Mouse (Mus musculus) forebrain, embryonic 12.5 days (tissue): Measurements from ENCODE around the gene Btbd18. TPM values are rescaled to one million over a fixed set of nuclear protein-coding genes. Genes with fewer than 3 reads are reported as not detected.
A peak's percentile ranks its signal among the peaks of the same experiment; 100 is the strongest.

Source experiments
- ATAC-seq: fragments of 200-750 bp; cut with Nextera tagmentation; 2 replicates; pipeline ENCODE4 v1.8.0; 2017; ENCODE audit warnings: moderate TSS enrichment; ENCODE audit not compliant: low FRiP score
- H3K27ac ChIP-seq: fragments of 300-500 bp; sonication (generic); 2 replicates; pipeline ENCODE4 v1.5.1; 2016; ENCODE audit warnings: mild to moderate bottlenecking
- H3K27me3 ChIP-seq: fragments of 300-500 bp; sonication (generic); 2 replicates; pipeline ENCODE4 v1.6.1; 2016; ENCODE audit warnings: mild to moderate bottlenecking
- H3K36me3 ChIP-seq: fragments of 300-500 bp; sonication (generic); replicated peaks from 2 replicates; pipeline ENCODE4 v1.6.1; 2016; ENCODE audit warnings: mild to moderate bottlenecking
- H3K4me1 ChIP-seq: fragments of 300-500 bp; sonication (generic); 2 replicates; pipeline ENCODE4 v1.6.1; 2016
- H3K4me2 ChIP-seq: fragments of 300-500 bp; sonication (generic); 2 replicates; pipeline ENCODE4 v1.6.1; 2016; ENCODE audit warnings: mild to moderate bottlenecking, moderate library complexity
- H3K4me3 ChIP-seq: fragments of 300-500 bp; sonication (generic); replicated peaks from 2 replicates; pipeline ENCODE4 v1.5.1; 2016; ENCODE audit warnings: mild to moderate bottlenecking
- H3K9ac ChIP-seq: fragments of 300-500 bp; sonication (generic); 2 replicates; pipeline ENCODE4 v1.6.1; 2016; ENCODE audit warnings: mild to moderate bottlenecking
- H3K9me3 ChIP-seq: fragments of 300-500 bp; sonication (generic); 2 replicates; pipeline ENCODE4 v1.6.1; 2016
- WGBS: fragments of 180-500 bp; shearing (Covaris S2); methylation state at CpG from one replicate; pipeline ENCODE4 v1.1.7; 2016; 5-methylcytosine and 5-hydroxymethylcytosine counted together
- polyA plus RNA-seq: library from polyadenylated mRNA; unstranded; fragments of >200 nt; fragmentation: Nextera tagmentation; extraction: Ambion mirVana; gene quantifications from 2 replicates; pipeline ENCODE4 v1.2.1, GENCODE M21; 2016

The Btbd18 gene
- polyA plus RNA-seq, 1 experiment from 2014 or later = 0.33 TPM

- ATAC-seq = no peak
- Histone ChIP-seq H3K4me3 (no peak overlapping the region), H3K9me3 (no peaks in the 10 kb centered on the region), H3K4me2 (no peak overlapping the region), H3K27me3 (no peaks in the 10 kb centered on the region), H3K27ac (0 out of 2 replicates have a peak overlapping the region, but pooled peaks have one; percentile 10), H3K36me3 (no peaks in the 10 kb centered on the region), H3K9ac (no peak overlapping the region), H3K4me1 (peaks cover 60% of the 10 kb centered on the region)
- WGBS = 80% methylated on average over 4 of the region's 4 CpGs
Measured at GRCm38 (mm10) chr2:84634006-84634405, 24.9 kb upstream of the Btbd18 start.

- 25% methylated on average over 4 of the region's 4 CpGs for WGBS
- no peaks in the 10 kb centered on the region for H3K9me3 ChIP-seq
- H3K4me3 ChIP-seq = no peak overlapping the region
- no peaks in the 10 kb centered on the region for H3K27me3 ChIP-seq
- peak overlapping the region; percentile 32 for H3K4me2 ChIP-seq
- H3K27ac ChIP-seq = peak overlapping the region; percentile 89
- no peak overlapping the region for H3K9ac ChIP-seq
- peak; percentile 15; the same call in 1 of the 2 replicates for ATAC-seq
- no peaks in the 10 kb centered on the region for H3K36me3 ChIP-seq
- peaks cover 61% of the 10 kb centered on the region for H3K4me1 ChIP-seq
Measured at GRCm38 (mm10) chr2:84634934-84635482, 23.9 kb upstream of the Btbd18 start.

GRCm38 (mm10) chr2:84635611-84636010, 23.3 kb upstream of the Btbd18 start:
- Histone ChIP-seq H3K4me1 (peaks cover 61% of the 10 kb centered on the region), H3K4me3 (no peak overlapping the region), H3K36me3 (no peaks in the 10 kb centered on the region), H3K9ac (no peak overlapping the region), H3K27ac (peak overlapping the region; percentile 89), H3K9me3 (no peaks in the 10 kb centered on the region), H3K27me3 (no peaks in the 10 kb centered on the region), H3K4me2 (peak overlapping the region; percentile 32)
- 0% methylated on average over 2 of the region's 2 CpGs for WGBS
- peak; percentile 95 for ATAC-seq

GRCm38 (mm10) chr2:84636231-84636741, 22.6 kb upstream of the Btbd18 start:
- H3K4me3 ChIP-seq = no peak overlapping the region
- no peaks in the 10 kb centered on the region for H3K36me3 ChIP-seq
- H3K4me1 ChIP-seq = peaks cover 61% of the 10 kb centered on the region
- H3K9me3 ChIP-seq = no peaks in the 10 kb centered on the region
- H3K4me2 ChIP-seq = peak overlapping the region; percentile 32
- 34% methylated on average over 8 of the region's 8 CpGs for WGBS
- H3K27me3 ChIP-seq = no peaks in the 10 kb centered on the region
- no peak overlapping the region for H3K9ac ChIP-seq
- peak overlapping the region; percentile 89 for H3K27ac ChIP-seq
- no peak for ATAC-seq

GRCm38 (mm10) chr2:84637452-84638165, 21.3 kb upstream of the Btbd18 start:
- H3K9ac ChIP-seq = 0 out of 2 replicates have a peak overlapping the region, but pooled peaks have one; percentile 21
- H3K27ac ChIP-seq = peak overlapping the region; percentile 56; the same call in 1 of the 2 replicates
- H3K4me1 ChIP-seq = peaks cover 61% of the 10 kb centered on the region
- no peaks in the 10 kb centered on the region for H3K36me3 ChIP-seq
- ATAC-seq = no peak
- H3K4me3 ChIP-seq = no peak overlapping the region
- no peaks in the 10 kb centered on the region for H3K27me3 ChIP-seq
- 52% methylated on average over 7 of the region's 7 CpGs for WGBS
- no peaks in the 10 kb centered on the region for H3K9me3 ChIP-seq
- no peak overlapping the region; the same call in 1 of the 2 replicates for H3K4me2 ChIP-seq

GRCm38 (mm10) chr2:84638428-84639220, 20.3 kb upstream of the Btbd18 start:
- no peak overlapping the region for H3K4me3 ChIP-seq
- no peak overlapping the region for H3K9ac ChIP-seq
- WGBS = 77% methylated on average over 5 of the region's 5 CpGs
- ATAC-seq = no peak
- H3K4me1 ChIP-seq = peaks cover 54% of the 10 kb centered on the region
- H3K27ac ChIP-seq = no peak overlapping the region
- H3K36me3 ChIP-seq = no peaks in the 10 kb centered on the region
- H3K9me3 ChIP-seq = no peaks in the 10 kb centered on the region
- no peak overlapping the region for H3K4me2 ChIP-seq
- H3K27me3 ChIP-seq = no peaks in the 10 kb centered on the region

- Histone ChIP-seq H3K4me3 (no peak overlapping the region), H3K9ac (no peak overlapping the region), H3K36me3 (no peaks in the 10 kb centered on the region), H3K4me1 (peaks cover 33% of the 10 kb centered on the region), H3K9me3 (no peaks in the 10 kb centered on the region), H3K4me2 (no peak overlapping the region), H3K27ac (no peak overlapping the region), H3K27me3 (no peaks in the 10 kb centered on the region)
- ATAC-seq = no peak
Measured at GRCm38 (mm10) chr2:84640833-84641232, 18.0 kb upstream of the Btbd18 start.

GRCm38 (mm10) chr2:84646138-84646537, 12.7 kb upstream of the Btbd18 start:
- Histone ChIP-seq H3K36me3 (no peaks in the 10 kb centered on the region), H3K27me3 (no peaks in the 10 kb centered on the region), H3K4me1 (peaks cover 18% of the 10 kb centered on the region), H3K9ac (no peak overlapping the region), H3K9me3 (no peaks in the 10 kb centered on the region), H3K4me3 (no peak overlapping the region), H3K4me2 (no peak overlapping the region), H3K27ac (no peak overlapping the region)
- 89% methylated on average over 1 of the region's 1 CpGs for WGBS
- no peak for ATAC-seq

- no peak for ATAC-seq
- 96% methylated on average over 6 of the region's 6 CpGs for WGBS
- H3K9me3 ChIP-seq = no peaks in the 10 kb centered on the region
- H3K4me1 ChIP-seq = peaks cover 18% of the 10 kb centered on the region
- H3K9ac ChIP-seq = no peak overlapping the region
- H3K36me3 ChIP-seq = no peaks in the 10 kb centered on the region
- H3K4me3 ChIP-seq = no peak overlapping the region
- H3K27me3 ChIP-seq = no peaks in the 10 kb centered on the region
- H3K27ac ChIP-seq = no peak overlapping the region
- H3K4me2 ChIP-seq = no peak overlapping the region
Measured at GRCm38 (mm10) chr2:84647051-84647568, 11.8 kb upstream of the Btbd18 start.

- Histone ChIP-seq H3K27me3 (no peaks in the 10 kb centered on the region), H3K9ac (peak overlapping the region; percentile 49), H3K27ac (peak overlapping the region; percentile 31; the same call in 1 of the 2 replicates), H3K9me3 (no peaks in the 10 kb centered on the region), H3K4me1 (peaks cover 18% of the 10 kb centered on the region), H3K4me2 (peak overlapping the region; percentile 80), H3K36me3 (no peaks in the 10 kb centered on the region), H3K4me3 (peak overlapping the region; percentile 65)
- WGBS = 39% methylated on average over 6 of the region's 6 CpGs
- ATAC-seq = no peak
Measured at GRCm38 (mm10) chr2:84648369-84648768, 10.5 kb upstream of the Btbd18 start.

GRCm38 (mm10) chr2:84649674-84650073, 9.2 kb upstream of the Btbd18 start:
- H3K36me3 ChIP-seq = no peaks in the 10 kb centered on the region
- 0 out of 2 replicates have a peak overlapping the region, but pooled peaks have one; percentile 25 for H3K27ac ChIP-seq
- no peaks in the 10 kb centered on the region for H3K27me3 ChIP-seq
- peaks cover 18% of the 10 kb centered on the region for H3K4me1 ChIP-seq
- H3K4me3 ChIP-seq = peak overlapping the region; percentile 65
- peak overlapping the region; percentile 80 for H3K4me2 ChIP-seq
- WGBS = 1% methylated on average over 10 of the region's 10 CpGs
- ATAC-seq = no peak
- H3K9ac ChIP-seq = peak overlapping the region; percentile 80
- H3K9me3 ChIP-seq = no peaks in the 10 kb centered on the region
